Mouse (Mus musculus): ENCODE data around the gene Hmgn1.
"Not testable (repeated sequence)": the region's sequence is repeated elsewhere in the genome, so short reads cannot be mapped to it uniquely, and the experiment has no call there.

Gene Hmgn1

DNA sequence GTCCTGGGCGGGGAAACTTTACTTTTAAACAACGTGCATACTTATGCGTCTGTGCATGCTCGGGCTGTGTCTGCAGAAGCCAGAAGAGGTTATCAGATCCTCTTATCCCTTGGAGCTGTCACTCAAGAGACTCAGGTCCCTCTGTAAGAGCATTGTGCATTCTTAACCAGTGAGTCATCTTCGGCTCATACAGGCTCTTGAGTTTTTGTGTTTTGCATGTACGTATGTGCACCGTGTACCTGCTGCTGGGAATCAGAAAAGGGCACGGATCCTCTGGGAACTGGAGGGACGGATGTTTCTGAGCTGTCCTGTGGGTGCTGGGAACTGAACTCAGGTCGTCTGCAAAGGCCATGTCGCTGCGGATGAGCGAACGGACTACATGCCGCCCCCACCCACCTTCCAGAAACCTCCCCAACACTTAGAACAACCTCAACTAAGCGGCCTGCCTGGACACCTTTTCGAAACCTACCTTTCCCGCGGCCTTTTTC is 801 bp downstream of the Hmgn1 start:
- DNase-seq (ENCODE audit: low read depth, low spot score): peak; percentile 77

DNA sequence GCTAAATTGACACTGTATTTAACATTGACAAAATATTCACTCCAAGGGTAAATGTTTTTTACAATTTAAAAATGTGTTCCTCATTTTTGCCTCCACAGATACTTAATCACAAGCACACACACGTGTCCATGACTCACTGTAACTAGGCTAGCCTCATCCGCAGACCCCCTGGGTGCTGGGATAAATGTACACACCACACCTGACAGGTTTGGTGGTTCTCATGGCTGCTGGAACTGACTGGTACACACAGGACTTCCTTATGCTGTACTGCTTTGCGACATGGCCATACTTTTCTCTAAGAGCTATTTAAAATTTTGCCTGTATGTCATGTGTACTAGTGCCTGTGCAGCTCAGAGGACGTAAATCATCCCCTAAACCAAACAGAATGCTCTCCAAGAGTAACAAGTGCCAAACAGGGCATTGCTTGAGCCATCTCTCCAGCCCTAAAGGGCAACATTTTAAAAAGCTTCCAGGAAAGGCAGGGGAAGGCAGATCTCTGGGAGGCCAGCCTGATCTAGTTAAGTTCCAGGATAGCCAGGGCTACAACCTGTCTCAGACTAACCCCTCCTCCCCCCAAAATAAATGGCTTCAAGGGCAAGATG is 7.4 kb downstream of the Hmgn1 start:
- no peak for DNase-seq (ENCODE audit: low read depth, low spot score)

- no peak for DNase-seq (ENCODE audit: low read depth, low spot score)
These were observed 12.8 kb downstream of the Hmgn1 start for GRCm38 (mm10) chr16:96114729-96115128.

- DNase-seq (ENCODE audit: low read depth, low spot score): no peak
These were observed 14.8 kb downstream of the Hmgn1 start for GRCm38 (mm10) chr16:96112769-96113168.

DNA sequence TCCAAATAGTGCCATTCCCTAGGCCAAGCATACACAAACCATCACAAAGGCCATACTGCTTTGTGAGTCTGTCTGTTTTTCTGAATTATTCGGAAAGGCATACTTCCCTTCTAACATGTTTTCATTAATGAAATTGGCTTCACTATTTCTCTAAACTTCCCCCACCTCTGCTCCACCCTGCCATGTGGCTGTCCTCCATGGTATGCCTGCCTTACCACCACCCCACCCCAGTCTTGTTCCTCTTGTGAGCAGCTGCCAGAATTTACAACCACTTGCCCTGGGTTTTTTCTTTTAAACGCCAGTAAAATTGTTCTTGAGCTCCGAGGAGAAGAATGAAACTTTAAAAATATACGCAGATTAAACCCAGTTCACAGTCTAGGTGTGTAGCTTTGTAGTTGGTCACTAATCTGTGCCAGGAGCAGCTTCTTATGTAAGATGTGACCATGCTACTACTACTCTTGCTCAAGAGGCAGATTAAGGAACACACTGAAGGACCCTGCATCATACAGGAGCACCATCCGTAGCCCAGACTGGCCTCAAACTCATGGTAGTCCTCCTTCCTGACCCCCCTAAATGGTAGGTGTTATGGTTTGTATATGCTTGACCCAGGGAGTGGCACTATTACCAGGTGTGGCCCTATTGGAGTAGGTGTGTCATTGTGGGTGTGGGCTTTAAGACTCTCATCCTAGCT is 16.7 kb downstream of the Hmgn1 start:
- no peak for DNase-seq (ENCODE audit: low read depth, low spot score)

DNA sequence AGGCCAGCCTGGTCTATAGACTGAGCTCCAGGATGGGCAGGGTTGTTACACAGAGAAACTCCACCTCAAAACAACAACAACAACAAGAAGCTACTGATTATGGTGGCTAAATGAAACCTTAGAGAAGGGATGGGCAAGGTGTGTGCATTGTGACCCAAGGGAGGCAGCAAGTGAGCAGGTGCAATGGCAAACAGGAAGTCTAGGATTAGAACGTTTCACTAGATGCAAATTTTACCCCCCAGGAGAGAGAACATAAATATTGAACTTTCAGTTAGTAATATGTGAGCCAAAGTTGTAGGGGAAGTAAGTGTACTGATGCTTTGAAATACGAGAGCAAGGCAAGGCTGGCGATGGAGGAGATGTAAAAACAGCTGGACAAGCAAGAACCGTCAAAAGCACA is 17.9 kb downstream of the Hmgn1 start:
- no peak for DNase-seq (ENCODE audit: low read depth, low spot score)

DNA sequence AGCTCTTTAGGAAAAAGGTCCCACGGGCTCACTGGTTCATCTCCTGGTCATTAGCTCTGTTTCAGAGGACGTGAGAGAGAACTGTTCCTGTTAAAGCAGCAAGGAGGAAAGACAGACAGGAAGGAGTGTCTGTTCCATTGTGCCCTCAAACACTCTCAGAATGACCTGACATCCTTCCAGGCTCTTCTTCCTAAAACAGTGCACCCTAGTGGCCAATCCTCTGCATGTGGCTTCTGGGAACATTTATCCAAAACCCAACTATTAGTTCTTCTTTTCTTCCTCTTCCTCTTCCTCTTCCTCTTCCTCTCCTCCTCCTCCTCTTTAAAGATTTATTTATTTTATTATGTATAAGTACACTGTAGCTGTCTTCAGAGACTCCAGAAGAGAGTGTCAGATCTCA is 24.5 kb downstream of the Hmgn1 start:
- no peak for DNase-seq (ENCODE audit: low read depth, low spot score)

DNA sequence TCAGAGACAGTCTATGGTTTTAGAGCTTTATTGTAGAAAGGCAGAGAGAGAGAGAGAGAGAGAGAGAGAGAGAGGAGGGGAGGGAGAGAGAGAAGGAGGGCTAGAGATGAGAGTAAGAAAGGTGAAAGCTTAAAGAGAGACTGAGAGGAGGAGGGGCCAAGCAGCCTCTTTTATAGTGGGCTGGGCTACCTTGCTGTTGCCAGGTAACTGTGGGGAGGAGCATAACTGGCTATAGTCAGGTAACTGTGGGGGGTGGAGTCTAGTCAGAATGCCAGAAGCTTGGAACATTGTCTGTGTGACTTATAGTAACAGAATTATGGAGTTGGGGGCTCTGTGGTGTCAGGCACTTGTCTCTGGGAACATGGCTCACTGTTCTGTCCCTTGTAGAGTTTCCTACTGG is 29.7 kb downstream of the Hmgn1 start:
- DNase-seq (ENCODE audit: low read depth, low spot score): not testable (repeated sequence)

DNA sequence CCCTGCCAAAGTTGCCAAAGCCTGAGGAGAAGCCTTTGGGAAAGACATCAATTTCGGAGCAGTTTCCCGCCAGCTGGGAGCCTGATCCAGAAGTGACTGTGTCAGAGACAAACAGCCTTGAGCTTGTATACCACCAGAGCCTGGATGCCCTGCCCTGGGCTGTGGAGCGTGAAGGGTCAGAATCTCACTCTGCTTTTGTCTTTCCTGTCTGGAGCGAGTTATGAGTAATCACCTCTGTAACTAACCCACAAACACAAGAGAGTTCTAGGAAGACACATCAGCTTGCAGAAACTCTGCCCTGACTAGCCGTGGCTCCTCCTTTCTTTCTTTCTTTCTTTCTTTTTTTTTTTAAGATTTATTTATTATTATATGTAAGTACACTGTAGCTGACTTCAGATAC is 31.6 kb downstream of the Hmgn1 start:
- DNase-seq (ENCODE audit: low read depth, low spot score): no peak

GRCm38 (mm10) chr16:96091515-96092504 is 35.7 kb downstream of the Hmgn1 start:
- DNase-seq (ENCODE audit: low read depth, low spot score): no peak

GRCm38 (mm10) chr16:96088120-96088519 is 39.4 kb downstream of the Hmgn1 start:
- DNase-seq (ENCODE audit: low read depth, low spot score): no peak

DNA sequence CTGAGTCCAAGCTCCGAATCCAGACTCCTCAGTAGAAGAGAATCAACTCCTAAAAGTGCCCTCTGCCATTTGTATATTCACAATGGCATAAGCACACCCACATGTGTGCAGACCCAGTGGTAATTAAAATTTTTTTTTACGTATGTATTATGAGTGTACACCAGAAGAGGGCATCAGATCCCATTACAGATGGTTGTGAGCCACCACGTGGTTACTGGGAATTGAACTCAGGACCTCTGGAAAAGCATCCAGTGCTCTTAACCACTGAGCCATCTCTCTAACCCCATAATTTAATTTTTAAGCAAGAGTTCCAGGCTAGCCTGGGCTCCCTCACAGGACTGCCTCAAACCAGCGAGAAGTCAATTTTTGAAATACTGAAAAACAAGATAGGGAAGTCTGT is 40.1 kb downstream of the Hmgn1 start:
- no peak for DNase-seq (ENCODE audit: low read depth, low spot score)

- no peak for DNase-seq (ENCODE audit: low read depth, low spot score)
These were observed 40.5 kb downstream of the Hmgn1 start for GRCm38 (mm10) chr16:96087001-96087400.

GRCm38 (mm10) chr16:96085597-96085996 is 41.9 kb downstream of the Hmgn1 start:
- DNase-seq (ENCODE audit: low read depth, low spot score): no peak

DNA sequence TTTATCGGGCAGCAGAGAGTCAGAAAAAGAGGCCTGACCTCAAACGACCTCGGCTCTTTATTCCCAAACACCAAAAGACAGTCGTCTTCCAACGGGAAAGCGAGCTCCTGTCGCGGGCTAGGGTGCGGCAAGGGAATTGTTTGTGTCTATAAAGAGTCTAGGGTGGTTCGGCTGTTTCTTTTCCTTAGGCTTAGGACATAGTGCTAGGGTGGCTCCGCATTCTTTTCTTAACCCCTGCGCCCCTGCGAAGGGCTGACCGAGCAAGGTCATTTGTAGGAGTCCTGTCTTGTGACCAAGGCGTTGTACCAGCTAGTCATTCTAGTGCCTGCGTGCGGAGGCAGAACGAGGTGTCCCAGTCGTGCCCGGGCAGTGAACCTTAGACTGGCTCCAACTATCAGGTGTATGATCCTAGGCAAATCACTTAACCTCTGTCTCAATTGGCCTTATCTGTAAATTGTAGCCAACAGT is 44.3 kb downstream of the Hmgn1 start:
- no peak for DNase-seq (ENCODE audit: low read depth, low spot score)

DNA sequence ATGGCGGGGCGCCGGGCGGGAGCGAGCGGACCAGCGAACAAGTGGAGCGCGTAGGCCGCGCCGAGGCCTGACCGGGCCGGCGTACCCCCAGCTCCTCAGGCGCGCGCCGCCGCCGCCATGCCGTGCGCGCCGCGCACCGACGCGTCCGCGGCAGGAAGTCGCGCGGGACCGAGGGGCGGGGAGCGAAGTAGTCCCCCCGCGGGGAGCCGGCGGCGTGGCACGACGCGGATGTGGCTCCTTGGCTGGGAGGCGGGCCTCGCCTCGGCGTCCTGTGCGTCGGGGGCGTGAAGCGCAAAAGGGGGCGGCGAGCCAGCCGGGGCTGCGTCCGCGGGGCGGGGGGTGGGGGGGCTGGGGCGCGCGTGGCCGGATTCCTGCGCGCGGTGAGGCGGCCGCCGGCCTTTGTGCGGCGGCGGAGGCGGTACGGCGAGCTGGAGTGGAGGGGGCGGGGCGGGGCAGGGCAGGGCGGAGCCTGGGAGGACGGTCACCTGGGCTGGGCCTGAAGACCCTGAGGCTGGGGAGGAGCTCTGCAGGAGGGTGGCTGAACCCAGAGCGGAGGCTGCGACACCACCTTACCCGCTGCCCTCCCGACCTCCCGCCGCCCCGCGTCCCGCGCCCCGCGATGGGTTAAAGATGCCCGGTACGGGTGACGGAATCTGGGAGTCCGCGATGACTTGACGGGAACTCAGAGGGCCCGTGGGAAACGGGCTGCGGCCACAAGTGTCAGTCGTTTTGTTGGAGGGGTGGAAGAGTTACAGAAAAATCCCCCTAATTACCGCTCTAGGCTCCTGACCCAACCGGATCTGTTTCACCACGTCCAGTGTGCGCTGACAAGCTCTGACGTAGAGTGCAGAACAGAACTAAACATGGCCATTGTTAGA is 45.0 kb downstream of the Hmgn1 start, which contains the start of gene Brwd1:
TSS of gene Brwd1 (minus strand) at position 226 of the 878 bp plus-strand sequence.
- DNase-seq (ENCODE audit: low read depth, low spot score): peak; percentile 75

GRCm38 (mm10) chr16:96081742-96082241 is 45.7 kb downstream of the Hmgn1 start:
- no peak for DNase-seq (ENCODE audit: low read depth, low spot score)

DNA sequence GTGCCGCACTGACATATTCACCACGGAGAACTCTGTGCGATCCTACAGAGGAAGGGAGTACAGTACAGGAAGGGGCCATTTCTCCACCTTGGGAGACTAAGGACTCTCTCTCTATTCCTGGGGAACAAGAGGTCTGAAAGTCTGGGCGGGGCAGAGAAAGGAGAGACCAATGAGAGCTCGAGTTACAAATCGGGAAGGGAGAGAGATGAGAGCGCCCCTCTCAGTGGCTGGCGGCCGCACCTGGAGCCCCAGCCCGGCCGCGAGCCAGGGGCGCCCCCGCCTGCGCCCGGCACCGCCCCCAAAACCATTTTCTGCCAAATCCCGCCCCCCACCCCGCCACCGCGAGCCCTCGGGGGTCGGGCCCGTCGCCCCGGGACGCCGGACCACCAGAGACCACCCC is 46.2 kb downstream of the Hmgn1 start:
- peak; percentile 74 for DNase-seq (ENCODE audit: low read depth, low spot score)

DNA sequence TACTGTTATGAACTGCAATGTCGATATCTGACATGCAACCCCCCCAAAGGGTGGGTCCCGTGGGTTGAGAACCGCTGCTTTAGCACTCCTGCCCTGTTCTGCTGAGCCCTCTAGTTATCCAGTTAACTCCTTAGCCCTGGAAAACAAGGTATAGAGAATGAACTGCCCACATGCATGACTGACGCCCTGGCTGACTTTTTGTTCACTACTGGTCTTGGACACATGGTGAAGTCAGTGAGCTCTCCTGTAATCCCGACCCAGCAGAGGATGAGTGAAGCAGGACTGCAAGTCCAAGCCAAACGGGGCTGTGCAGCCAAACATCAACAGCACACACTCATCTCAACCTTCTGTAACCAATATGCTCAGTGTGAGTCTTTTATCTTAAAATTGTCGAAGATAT is 47.0 kb downstream of the Hmgn1 start:
- no peak for DNase-seq (ENCODE audit: low read depth, low spot score)

Data from retina, adult 2 months (tissue).